Mouse (Mus musculus) spleen, adult 2 months (tissue): ENCODE measurements at regions not wholly inside any gene's neighbourhood (a gene's known extent, or its start where the extent isn't known, plus 50 kb on each side); places are given as distances from the start of the nearest gene placed in this dataset.

Experiments
- CTCF ChIP-seq: fragments of 200-500 bp; IDR thresholded peaks from 2 replicates; pipeline ENCODE4 v1.5.1; 2011; ENCODE audit warnings: mild to moderate bottlenecking, inconsistent platforms; ENCODE audit not compliant: insufficient read depth, insufficient read length, insufficient replicate concordance; ENCODE audit errors: extremely low read depth
- POLR2A ChIP-seq: fragments of 200-500 bp; IDR thresholded peaks from 2 replicates; pipeline ENCODE4 v1.6.1; 2011; ENCODE audit warnings: low read depth, low read length, inconsistent platforms

DNA sequence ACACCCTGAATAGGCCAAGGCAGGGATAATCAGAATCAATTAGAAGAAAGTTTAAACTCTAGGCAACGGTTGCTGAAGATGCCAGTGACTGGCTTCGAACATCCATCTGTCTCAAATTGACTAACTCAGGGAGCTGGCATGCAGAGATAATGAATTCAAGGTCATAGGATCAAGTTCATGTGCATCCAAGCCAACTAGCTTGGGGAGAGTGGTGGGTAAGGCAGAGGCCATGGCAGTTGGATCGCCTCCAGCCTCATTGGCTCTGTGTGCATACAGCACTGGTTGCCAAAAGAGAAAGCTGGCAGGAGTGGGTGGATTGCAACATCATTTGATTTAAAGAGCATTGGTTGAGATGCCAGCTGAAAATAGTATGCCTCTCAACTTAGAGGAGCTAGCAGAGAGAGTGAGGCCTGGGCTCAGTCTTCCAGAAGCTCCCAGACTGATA, 1398.3 kb upstream of the Lrrc6 start:
- no peak for TF ChIP-seq POLR2A
- no peak for TF ChIP-seq CTCF
